Mouse (Mus musculus) embryonic fibroblast, embryonic 13.5 days (primary cell): ENCODE data around the gene Myl7.

Experiments used
- CTCF ChIP-seq: IDR thresholded peaks from 2 replicates; pipeline ENCODE4 v1.5.1; 2011; ENCODE audit warnings: mild to moderate bottlenecking, control low read depth, low read length, moderate library complexity, borderline replicate concordance; ENCODE audit not compliant: insufficient read depth
- POLR2A ChIP-seq: IDR thresholded peaks from 2 replicates; pipeline ENCODE4 v1.6.1; 2011; ENCODE audit warnings: low read depth, mild to moderate bottlenecking, control low read depth, low read length, moderate library complexity

DNA sequence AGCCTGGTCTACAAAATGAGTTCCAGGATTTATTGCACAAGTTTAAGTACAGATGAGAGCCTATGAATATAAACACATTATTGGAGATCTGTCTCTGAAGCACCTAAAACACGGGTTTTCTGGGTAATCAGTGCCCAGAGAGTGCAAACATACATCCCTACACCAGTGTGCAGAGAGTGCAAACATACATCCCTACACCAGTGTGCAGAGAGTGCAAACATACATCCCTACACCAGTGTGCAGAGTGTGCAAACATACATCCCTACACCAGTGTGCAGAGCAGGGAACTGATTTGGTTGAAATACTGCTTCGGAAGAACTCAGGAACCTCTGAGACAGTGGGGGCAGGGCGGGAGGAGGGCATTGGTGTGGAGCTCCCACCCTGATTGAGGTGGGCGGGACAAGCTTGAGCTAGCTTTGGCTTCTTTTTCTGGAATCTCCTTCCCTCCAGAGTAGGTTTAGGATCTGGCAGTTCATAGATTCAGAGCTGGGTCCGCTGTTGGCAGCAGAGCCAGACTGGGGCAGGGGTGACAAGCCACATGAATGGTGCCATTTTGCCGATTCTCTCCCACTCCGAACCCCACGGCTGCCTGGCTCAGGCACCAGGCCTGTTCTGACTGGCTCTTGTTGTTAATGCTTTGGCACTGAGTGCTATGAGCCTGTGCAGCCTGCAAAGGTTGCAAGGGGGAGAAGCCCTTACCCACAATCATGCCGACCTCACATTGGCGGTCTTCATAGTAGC lies 7.4 kb upstream of the Myl7 start:
- TF ChIP-seq POLR2A: no peak
- TF ChIP-seq CTCF: no peak
